Mouse (Mus musculus): Measurements from ENCODE around the gene Caskin2. TPM values are rescaled to one million over a fixed set of nuclear protein-coding genes. Genes with fewer than 3 reads are reported as not detected.

Gene Caskin2
- total and polyA plus RNA-seq, 3 experiments: 6.5 to 10.9 TPM; not detected in 1

DNA sequence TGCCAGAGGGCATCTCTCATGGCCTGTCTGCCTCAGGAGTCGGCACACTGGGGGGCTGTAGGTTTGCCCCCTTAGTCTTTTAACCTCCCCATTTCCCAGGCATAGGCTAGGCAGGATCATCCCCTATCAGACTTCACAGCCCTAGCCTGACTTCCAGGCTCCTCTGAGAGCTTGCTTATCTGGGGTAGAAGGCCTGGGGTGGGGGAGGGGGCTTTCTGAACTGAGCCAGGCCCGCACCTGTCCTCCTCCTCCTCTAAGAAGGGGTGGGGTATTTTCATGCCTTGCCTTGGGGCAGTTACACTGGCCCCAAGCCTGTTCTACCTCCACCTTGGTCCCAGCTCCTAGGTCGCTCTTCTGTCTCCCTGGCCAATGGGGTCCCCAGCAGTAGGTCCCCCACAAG, 18.1 kb upstream of the Caskin2 start (continued):
- no peak for TF ChIP-seq SMC3 (IDR thresholded peaks at IDR 0.05; ENCODE audit: low read depth, low read length)

DNA sequence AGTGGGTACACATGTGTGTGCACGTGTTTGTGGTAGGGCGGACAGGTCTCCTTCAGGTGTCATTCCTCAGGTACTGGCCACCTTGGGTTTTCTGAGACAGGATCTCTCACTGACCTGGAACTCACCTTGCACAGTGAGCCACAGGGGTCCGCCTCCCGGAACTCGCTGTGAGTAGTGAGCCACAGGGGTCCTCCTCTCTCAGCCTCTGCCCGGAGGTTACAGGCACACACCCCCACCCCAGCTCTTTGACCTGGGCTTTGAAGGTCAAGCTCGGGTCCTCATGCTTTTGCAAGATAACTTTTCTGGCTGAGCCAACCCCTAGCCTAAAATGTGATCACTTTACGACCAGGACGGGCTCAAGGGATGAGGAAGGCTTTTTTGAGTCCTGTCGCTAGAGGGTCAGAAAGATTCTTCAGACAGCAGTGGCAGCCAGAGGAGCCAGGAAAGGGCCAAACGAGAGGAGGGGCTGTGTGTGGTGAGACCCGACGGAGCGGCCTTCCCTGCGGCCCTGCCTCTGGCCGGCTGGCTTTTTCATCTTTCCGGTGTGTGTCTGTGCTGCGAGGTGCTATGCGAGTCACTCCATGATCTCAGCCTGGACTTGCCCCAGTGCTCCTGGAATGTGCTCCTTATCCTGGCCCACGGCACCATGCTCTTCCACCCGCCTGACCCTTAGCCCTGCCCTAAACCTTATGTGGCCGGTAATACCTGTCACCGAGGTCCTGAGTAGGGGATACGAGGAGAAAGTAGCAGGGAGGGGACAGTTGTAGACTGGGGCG, 17.3 kb upstream of the Caskin2 start:
- TF ChIP-seq BHLHE40 (IDR thresholded peaks at IDR 0.05; ENCODE audit: borderline replicate concordance, low read depth, low read length) (no peak), GATA1 (IDR thresholded peaks at IDR 0.05; ENCODE audit: low read depth, low read length) (no peak), ELF1 (IDR thresholded peaks at IDR 0.05; ENCODE audit: low read depth, low read length) (no peak), MAZ (IDR thresholded peaks at IDR 0.05; ENCODE audit: low read depth, low read length) (no peak), ZMIZ1 (IDR thresholded peaks at IDR 0.05; ENCODE audit: low read depth, low read length) (no peak), GABPA (IDR thresholded peaks at IDR 0.05; ENCODE audit: low read depth, low read length) (no peak), TBP (IDR thresholded peaks at IDR 0.05; ENCODE audit: low read depth, low read length) (no peak), SMC3 (IDR thresholded peaks at IDR 0.05; ENCODE audit: low read depth, low read length) (no peak)
- peaks cover 0 to 16% of the 10 kb centered on the region in 2 experiments; a peak in 2 of 4 replicates for H3K36me3 ChIP-seq (ENCODE audit: control insufficient read depth in 1 of 2, insufficient read depth in 2 of 2, low read length in 2 of 2)
- H3K4me1 ChIP-seq (ENCODE audit: control insufficient read depth in 1 of 2, insufficient read depth in 2 of 2, low read length in 2 of 2): peaks cover 11 to 27% of the 10 kb centered on the region in 2 experiments
- H3K27me3 ChIP-seq (ENCODE audit: control insufficient read depth in 1 of 2, insufficient read depth in 2 of 2, low read length in 2 of 2): no peaks in the 10 kb centered on the region
- no peak for DNase-seq (ENCODE audit: low read depth, low spot score)
- H3K9me3 ChIP-seq (replicated peaks; ENCODE audit: insufficient read depth, low read length): no peaks in the 10 kb centered on the region
- H3K79me2 ChIP-seq (ENCODE audit: control insufficient read depth, insufficient read depth, low read length, poor library complexity): no peaks in the 10 kb centered on the region
- H3K4me3 ChIP-seq (ENCODE audit: control insufficient read depth in 1 of 2, insufficient read depth in 1 of 2, low read depth in 2 of 2, low read length in 2 of 2): no peak overlapping the region
- H3K27ac ChIP-seq (ENCODE audit: control insufficient read depth, low read depth, low read length): no peak overlapping the region
- no peak overlapping the region for H3K9ac ChIP-seq (ENCODE audit: control insufficient read depth, low read depth, low read length, poor library complexity, severe bottlenecking)

DNA sequence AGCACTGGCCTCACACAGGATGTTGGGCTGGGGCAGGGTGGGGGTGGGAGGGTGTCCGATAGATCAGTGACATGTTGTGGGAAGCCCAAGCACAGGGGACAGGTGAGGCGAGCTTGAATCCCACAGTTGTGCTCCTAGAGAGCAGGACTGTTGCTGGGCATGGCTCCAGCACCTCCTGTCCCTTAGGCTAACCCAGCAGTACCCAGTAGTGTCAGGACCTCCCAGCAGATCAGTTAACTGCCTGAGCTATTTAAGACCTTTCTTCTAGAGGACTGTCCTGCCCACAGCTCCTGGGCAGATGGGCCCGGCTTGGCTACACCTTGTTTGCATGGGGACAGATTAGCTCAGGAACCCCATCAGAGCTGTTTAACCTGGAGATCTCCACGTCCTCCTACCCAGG, 15.6 kb upstream of the Caskin2 start:
- peaks cover 0 to 20% of the 10 kb centered on the region in 2 experiments; a peak in 2 of 4 replicates for H3K36me3 ChIP-seq (ENCODE audit: control insufficient read depth in 1 of 2, insufficient read depth in 2 of 2, low read length in 2 of 2)
- no peak for DNase-seq (ENCODE audit: low read depth, low spot score)
- peaks cover 11 to 33% of the 10 kb centered on the region in 2 experiments for H3K4me1 ChIP-seq (ENCODE audit: control insufficient read depth in 1 of 2, insufficient read depth in 2 of 2, low read length in 2 of 2)
- TF ChIP-seq GATA1 (IDR thresholded peaks at IDR 0.05; ENCODE audit: low read depth, low read length) (no peak), ELF1 (IDR thresholded peaks at IDR 0.05; ENCODE audit: low read depth, low read length) (no peak), USF2 (IDR thresholded peaks at IDR 0.05; ENCODE audit: borderline replicate concordance in 1 of 2, insufficient read depth in 1 of 2, low read depth in 1 of 2, low read length in 2 of 2) (no peak), KAT2A (conservative IDR thresholded peaks at IDR 0.05; ENCODE audit: low read depth, low read length) (no peak), HCFC1 (IDR thresholded peaks at IDR 0.05; ENCODE audit: low read depth, low read length) (no peak), MYB (IDR thresholded peaks at IDR 0.05; ENCODE audit: low read depth, low read length) (no peak), TCF12 (IDR thresholded peaks at IDR 0.05; ENCODE audit: low read depth, low read length) (no peak), RCOR1 (IDR thresholded peaks at IDR 0.05; ENCODE audit: low read depth, low read length) (no peak), NELFE (IDR thresholded peaks at IDR 0.05; ENCODE audit: low read depth, low read length) (no peak), MEF2A (IDR thresholded peaks at IDR 0.05; ENCODE audit: extremely low read depth, insufficient replicate concordance, low read depth, low read length, poor library complexity, severe bottlenecking) (no peak), BHLHE40 (IDR thresholded peaks at IDR 0.05; ENCODE audit: borderline replicate concordance, low read depth, low read length) (no peak), POLR2AphosphoS5 (IDR thresholded peaks at IDR 0.05; ENCODE audit: borderline replicate concordance, low read depth, low read length) (no peak), ZKSCAN1 (IDR thresholded peaks at IDR 0.05; ENCODE audit: low read depth, low read length) (no peak), CTCF (IDR thresholded peaks at IDR 0.05 in 2 of 3, conservative IDR thresholded peaks at IDR 0.05 in 1 of 3; ENCODE audit: control insufficient read depth in 1 of 3, insufficient read depth in 1 of 3, low read depth in 2 of 3, low read length in 3 of 3, poor library complexity in 1 of 3, severe bottlenecking in 1 of 3) (no peak), EP300 (IDR thresholded peaks at IDR 0.05; ENCODE audit: low read depth in 1 of 2, low read length in 2 of 2) (no peak), ZNF384 (IDR thresholded peaks at IDR 0.05; ENCODE audit: low read depth, low read length) (no peak), TAL1 (IDR thresholded peaks at IDR 0.05; ENCODE audit: low read length) (no peak), ETS1 (IDR thresholded peaks at IDR 0.05; ENCODE audit: low read depth, low read length) (no peak), SMC3 (IDR thresholded peaks at IDR 0.05; ENCODE audit: low read depth, low read length) (no peak), MXI1 (IDR thresholded peaks at IDR 0.05; ENCODE audit: low read depth, low read length) (no peak)
- H3K27ac ChIP-seq (ENCODE audit: control insufficient read depth, low read depth, low read length): no peak overlapping the region
- no peak overlapping the region for H3K9ac ChIP-seq (ENCODE audit: control insufficient read depth, low read depth, low read length, poor library complexity, severe bottlenecking)
- peaks cover 7% of the 10 kb centered on the region for H3K79me2 ChIP-seq (ENCODE audit: control insufficient read depth, insufficient read depth, low read length, poor library complexity)
- no peak overlapping the region for H3K4me3 ChIP-seq (ENCODE audit: control insufficient read depth in 1 of 2, insufficient read depth in 1 of 2, low read depth in 2 of 2, low read length in 2 of 2)
- no peaks in the 10 kb centered on the region for H3K9me3 ChIP-seq (replicated peaks; ENCODE audit: insufficient read depth, low read length)
- H3K27me3 ChIP-seq (ENCODE audit: control insufficient read depth in 1 of 2, insufficient read depth in 2 of 2, low read length in 2 of 2): no peaks in the 10 kb centered on the region

All from MEL (cell line).